In genomic region chr2:155453591-155453990, GRCm38 (mm10) we compare ENCODE assay signal across 19 mouse cellular contexts. TPM values are rescaled to one million over a fixed set of nuclear protein-coding genes. Genes with fewer than 3 reads are reported as not detected.
A peak's percentile ranks its signal among the peaks of the same experiment; 100 is the strongest.
DNase-seq lines count a peak whose midpoint lies in the region; ATAC-seq and TF ChIP-seq lines count a peak whose summit lies in the region.
"Had no signal": no experiment of that assay in that cellular context is flagged by ENCODE, and none has a peak within 500 bp of the region (broad histone marks: within the 10 kb centered on the region; RNA-seq: fewer than 3 reads in every experiment).

No protein-coding gene starts in this region.

- H3K4me2 ChIP-seq in hindbrain, embryonic 15.5 days: no peak overlapping the region
- no peak overlapping the region for H3K4me2 ChIP-seq in hindbrain, embryonic 12.5 days (replicated peaks)
- H3K4me2 ChIP-seq: embryonic facial prominence, embryonic 13.5 days; heart, embryonic 12.5 days; lung, embryonic 15.5 days; neural tube, embryonic 12.5 days had no signal

- WGBS in hindbrain, embryonic 15.5 days: 77% methylated on average over 7 of the region's 7 CpGs
- WGBS in hindbrain, embryonic 12.5 days: 92% methylated on average over 7 of the region's 7 CpGs

- no peak for ATAC-seq in hindbrain, embryonic 15.5 days (ENCODE audit: low FRiP score, low read depth)
- no peak for ATAC-seq in hindbrain, embryonic 12.5 days (ENCODE audit: low FRiP score)
- ATAC-seq: CD4-positive, CD25-positive, alpha-beta regulatory T cell, adult 4 months had no signal

- H3K9me3 ChIP-seq in hindbrain, embryonic 15.5 days: no peaks in the 10 kb centered on the region
- H3K9me3 ChIP-seq in hindbrain, embryonic 12.5 days (replicated peaks): no peaks in the 10 kb centered on the region
- H3K9me3 ChIP-seq in E14TG2a.4 (ENCODE audit: low read length): no peaks in the 10 kb centered on the region
- H3K9me3 ChIP-seq: embryonic facial prominence, embryonic 13.5 days; G1E; heart, embryonic 12.5 days; lung, embryonic 15.5 days; neural tube, embryonic 12.5 days had no signal

- no peak for TF ChIP-seq CTCF in E14TG2a.4 (conservative IDR thresholded peaks at IDR 0.05; ENCODE audit: low read length)

- intact Hi-C loops in left cerebral cortex, postnatal 4 days (cut with DNase I): no loop called here
- intact Hi-C loops in left cerebral cortex, postnatal 10 days (cut with DNase I): no loop called here

- peak overlapping the region; percentile 64 for H3K27ac ChIP-seq in hindbrain, embryonic 15.5 days (replicated peaks)
- H3K27ac ChIP-seq in hindbrain, embryonic 12.5 days: no peak overlapping the region
- H3K27ac ChIP-seq: embryonic facial prominence, embryonic 13.5 days; liver, embryonic 14.5 days; lung, embryonic 15.5 days; neural tube, embryonic 12.5 days had no signal

- H3K36me3 ChIP-seq in hindbrain, embryonic 15.5 days: no peaks in the 10 kb centered on the region
- H3K36me3 ChIP-seq in hindbrain, embryonic 12.5 days: peaks cover 7% of the 10 kb centered on the region; the same call in 1 of the 2 replicates
- no peaks in the 10 kb centered on the region for H3K36me3 ChIP-seq in E14TG2a.4 (ENCODE audit: insufficient read depth, low read length)
- H3K36me3 ChIP-seq: lung, embryonic 15.5 days had no signal

- no peak overlapping the region for H3K9ac ChIP-seq in hindbrain, embryonic 15.5 days
- H3K9ac ChIP-seq in hindbrain, embryonic 12.5 days: no peak overlapping the region
- H3K9ac ChIP-seq: embryonic facial prominence, embryonic 13.5 days; heart, embryonic 12.5 days; liver, embryonic 14.5 days; lung, embryonic 15.5 days; neural tube, embryonic 12.5 days had no signal

- peak; percentile 43 to 60 for DNase-seq in cerebellum, postnatal 10 days
- DNase-seq in cerebellum, adult 18-20 months: no peak
- peak; percentile 59 for DNase-seq in left cerebral cortex, postnatal 4 days
- DNase-seq in left cerebral cortex, postnatal 10 days (ENCODE audit: extremely low spot score in 1 of 2, low spot score in 2 of 2): no peak
- no peak for DNase-seq in kidney, postnatal 25 days
- DNase-seq: adrenal gland, postnatal 14 days; kidney, adult 8-10 months; kidney, postnatal 14 days; lung, postnatal 4 days had no signal

- 0 out of 2 replicates have a peak, but pooled peaks cover 3% of the 10 kb centered on the region for H3K4me1 ChIP-seq in hindbrain, embryonic 15.5 days (replicated peaks)
- H3K4me1 ChIP-seq in hindbrain, embryonic 12.5 days: no peaks in the 10 kb centered on the region
- peaks cover 11% of the 10 kb centered on the region for H3K4me1 ChIP-seq in E14TG2a.4 (replicated peaks; ENCODE audit: low read depth, low read length)
- H3K4me1 ChIP-seq: embryonic facial prominence, embryonic 13.5 days; lung, embryonic 15.5 days; neural tube, embryonic 12.5 days had no signal

- no peak overlapping the region for H3K4me3 ChIP-seq in hindbrain, embryonic 15.5 days
- no peak overlapping the region for H3K4me3 ChIP-seq in hindbrain, embryonic 12.5 days
- 0 out of 2 replicates have a peak overlapping the region, but pooled peaks have one; percentile 21 for H3K4me3 ChIP-seq in E14TG2a.4 (replicated peaks; ENCODE audit: low read length)
- H3K4me3 ChIP-seq: embryonic facial prominence, embryonic 13.5 days; heart, embryonic 12.5 days; lung, embryonic 15.5 days; neural tube, embryonic 12.5 days had no signal

- H3K27me3 ChIP-seq in hindbrain, embryonic 15.5 days: no peaks in the 10 kb centered on the region
- H3K27me3 ChIP-seq in hindbrain, embryonic 12.5 days: no peaks in the 10 kb centered on the region
- H3K27me3 ChIP-seq in E14TG2a.4 (ENCODE audit: insufficient read depth, low read length): no peaks in the 10 kb centered on the region
- H3K27me3 ChIP-seq: embryonic facial prominence, embryonic 13.5 days; heart, embryonic 12.5 days; lung, embryonic 15.5 days; neural tube, embryonic 12.5 days had no signal

RNA-seq across cellular contexts. Expression of gene Ncoa6, which starts 20.1 kb away (rescaled TPM):
- 21.4 and 22.3 TPM in 2 replicates for polyA plus RNA-seq in hindbrain, embryonic 15.5 days (2015; fragmentation: Nextera tagmentation; extraction: Ambion mirVana)
- polyA plus RNA-seq in hindbrain, embryonic 12.5 days (2016; fragmentation: Nextera tagmentation; extraction: Ambion mirVana): 31.6 and 31.7 TPM in 2 replicates
- 10 to 100 TPM; 99.3 to 99.9 TPM for total RNA-seq in left cerebral cortex, postnatal 4 days (2021)
- 10 to 100 TPM; 65.3 to 66.4 TPM for total RNA-seq in left cerebral cortex, postnatal 10 days (2021)

Comparison
In these comparisons a context has a peak if more than half of its experiments do, and no peak if none do; other contexts are left out.
1. DNase-seq: peak in cerebellum, postnatal 10 days (2 of 2) and left cerebral cortex, postnatal 4 days (single experiment); none in cerebellum, adult 18-20 months (0 of 2), left cerebral cortex, postnatal 10 days (0 of 2) and kidney, postnatal 25 days (0 of 2).